Mouse (Mus musculus): ENCODE results near the gene Hoxb7. TPM values are rescaled to one million over a fixed set of nuclear protein-coding genes. Genes with fewer than 3 reads are reported as not detected.
A peak's percentile ranks its signal among the peaks of the same experiment; 100 is the strongest.

The Hoxb7 gene
- total RNA-seq, 1 experiment = 0.98 TPM

DNA sequence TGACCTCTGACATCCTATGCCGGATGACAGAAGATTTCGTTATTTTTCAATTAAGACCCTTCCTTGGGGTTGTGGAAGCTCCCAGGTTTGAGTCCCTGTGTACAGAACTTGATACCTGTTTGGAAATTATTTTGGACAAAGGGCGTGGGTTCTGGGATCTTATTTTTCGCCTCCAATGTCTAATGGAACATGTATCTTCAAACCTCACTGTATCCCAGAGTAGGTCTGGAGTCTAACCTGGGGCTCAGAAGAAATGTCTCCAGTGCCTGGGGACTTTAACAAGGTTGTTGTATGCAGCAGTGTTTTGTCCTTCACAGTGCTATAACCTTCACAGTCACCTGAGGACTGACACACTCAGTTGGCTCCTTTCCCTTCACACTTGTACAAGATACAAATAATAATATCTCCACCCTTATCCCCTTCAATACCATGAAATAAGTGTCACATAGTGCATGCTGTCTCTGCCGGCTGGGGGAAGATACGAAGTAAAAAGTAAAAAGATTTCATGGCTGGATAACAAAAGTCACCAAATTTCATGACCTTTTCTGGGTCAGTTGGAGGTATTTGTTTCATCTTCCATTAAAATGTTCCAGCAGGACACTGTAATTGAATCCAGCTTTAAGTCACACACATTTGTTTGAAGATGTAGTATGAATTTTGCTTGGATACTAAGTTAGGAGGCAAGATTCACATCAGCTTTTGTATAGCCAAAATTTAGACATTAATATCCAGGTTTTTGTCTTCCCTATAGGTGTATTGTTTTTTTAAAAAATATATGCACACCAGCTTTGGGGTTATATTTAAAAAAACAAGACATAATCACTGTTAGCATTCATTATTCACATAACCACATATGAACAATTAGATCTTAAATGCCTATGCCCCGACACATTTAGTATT is 19.2 kb upstream of the Hoxb7 start:
- no peaks in the 10 kb centered on the region for H3K9me3 ChIP-seq (ENCODE audit: control insufficient read depth, insufficient read depth, low read depth, low read length)
- no peak overlapping the region for H3K9ac ChIP-seq (ENCODE audit: insufficient read depth, low read depth, low read length, poor library complexity, severe bottlenecking)
- H3K4me1 ChIP-seq (ENCODE audit: control insufficient read depth in 2 of 2, insufficient read depth in 2 of 2, low read length in 2 of 2, poor library complexity in 1 of 2) = peaks cover 0 to 9% of the 10 kb centered on the region in 2 experiments; a peak in 2 of 4 replicates
- no peak overlapping the region for H3K4me3 ChIP-seq (ENCODE audit: insufficient read depth in 1 of 2, low read depth in 1 of 2, low read length in 2 of 2, poor library complexity in 1 of 2, severe bottlenecking in 1 of 2)
- in situ Hi-C loops (cut with MboI; ENCODE audit: low sequenced_read_pairs in 2 of 2, unreplicated experiment in 2 of 2) = no loop called here
- no peak overlapping the region for H3K27ac ChIP-seq (ENCODE audit: insufficient read depth, low read depth, low read length, poor library complexity, severe bottlenecking)
- TF ChIP-seq MAFK (IDR thresholded peaks at IDR 0.05; ENCODE audit: insufficient read depth, low read depth, low read length) (no peak), ZNF384 (IDR thresholded peaks at IDR 0.05; ENCODE audit: low read depth, low read length) (no peak), HCFC1 (IDR thresholded peaks at IDR 0.05; ENCODE audit: borderline replicate concordance, insufficient read depth, low read length) (no peak), CHD2 (IDR thresholded peaks at IDR 0.05; ENCODE audit: low read depth, low read length) (no peak), ZC3H11A (IDR thresholded peaks at IDR 0.05; ENCODE audit: borderline replicate concordance, low read depth, low read length) (no peak)
- H3K36me3 ChIP-seq (ENCODE audit: control insufficient read depth, insufficient read depth, low read length, poor library complexity, severe bottlenecking) = peaks cover 3% of the 10 kb centered on the region
- no peak for DNase-seq (ENCODE audit: low read depth, low spot score)

DNA sequence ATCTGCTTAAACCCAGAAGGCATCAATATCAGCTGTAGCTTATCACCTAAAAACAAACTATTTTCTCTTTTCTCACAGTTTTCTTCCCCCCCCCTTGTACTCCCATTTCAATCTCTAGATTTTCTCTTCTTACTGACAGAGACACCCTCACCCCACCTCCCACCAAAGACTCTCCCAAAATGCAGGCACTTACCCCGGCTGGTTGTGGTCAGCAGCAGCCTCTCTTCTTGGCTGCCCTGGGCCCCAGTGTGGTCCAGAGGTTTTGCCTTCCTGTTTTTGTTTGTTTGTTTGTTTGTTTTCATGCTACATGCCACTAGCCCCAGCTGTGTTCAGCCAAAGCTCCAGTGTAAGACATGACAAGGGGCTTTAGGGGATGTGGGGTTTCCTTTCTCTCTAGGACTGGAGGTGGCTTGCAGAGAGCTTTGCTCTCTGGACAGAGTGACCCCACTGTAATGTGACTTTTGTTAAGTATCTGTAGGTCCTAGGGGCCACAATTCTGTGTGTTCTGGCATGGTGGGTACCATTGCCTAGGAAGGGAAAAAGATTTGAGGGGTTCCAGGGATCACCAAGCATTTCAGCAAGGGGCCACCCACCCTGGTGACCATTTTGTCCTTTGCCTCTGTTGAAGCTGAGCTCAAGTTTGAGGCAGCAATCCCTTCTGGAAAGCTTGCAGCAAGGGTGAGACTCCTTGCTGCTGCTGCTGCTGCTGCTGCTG is 18.2 kb upstream of the Hoxb7 start:
- no peak overlapping the region for H3K9ac ChIP-seq (ENCODE audit: insufficient read depth, low read depth, low read length, poor library complexity, severe bottlenecking)
- H3K4me1 ChIP-seq (ENCODE audit: control insufficient read depth in 2 of 2, insufficient read depth in 2 of 2, low read length in 2 of 2, poor library complexity in 1 of 2) = peaks cover 0 to 9% of the 10 kb centered on the region in 2 experiments; a peak in 2 of 4 replicates
- DNase-seq (ENCODE audit: low read depth, low spot score) = no peak
- H3K36me3 ChIP-seq (ENCODE audit: control insufficient read depth, insufficient read depth, low read length, poor library complexity, severe bottlenecking) = no peaks in the 10 kb centered on the region; the same call in none of the 2 replicates
- no peak overlapping the region for H3K27ac ChIP-seq (ENCODE audit: insufficient read depth, low read depth, low read length, poor library complexity, severe bottlenecking)
- H3K4me3 ChIP-seq (ENCODE audit: insufficient read depth in 1 of 2, low read depth in 1 of 2, low read length in 2 of 2, poor library complexity in 1 of 2, severe bottlenecking in 1 of 2) = no peak overlapping the region
- in situ Hi-C loops (cut with MboI; ENCODE audit: low sequenced_read_pairs in 2 of 2, unreplicated experiment in 2 of 2) = no loop called here
- no peaks in the 10 kb centered on the region for H3K9me3 ChIP-seq (ENCODE audit: control insufficient read depth, insufficient read depth, low read depth, low read length)
- TF ChIP-seq ZNF384 (IDR thresholded peaks at IDR 0.05; ENCODE audit: low read depth, low read length) (no peak), ZC3H11A (IDR thresholded peaks at IDR 0.05; ENCODE audit: borderline replicate concordance, low read depth, low read length) (no peak), HCFC1 (IDR thresholded peaks at IDR 0.05; ENCODE audit: borderline replicate concordance, insufficient read depth, low read length) (no peak), MAFK (IDR thresholded peaks at IDR 0.05; ENCODE audit: insufficient read depth, low read depth, low read length) (no peak), CHD2 (IDR thresholded peaks at IDR 0.05; ENCODE audit: low read depth, low read length) (no peak)

DNA sequence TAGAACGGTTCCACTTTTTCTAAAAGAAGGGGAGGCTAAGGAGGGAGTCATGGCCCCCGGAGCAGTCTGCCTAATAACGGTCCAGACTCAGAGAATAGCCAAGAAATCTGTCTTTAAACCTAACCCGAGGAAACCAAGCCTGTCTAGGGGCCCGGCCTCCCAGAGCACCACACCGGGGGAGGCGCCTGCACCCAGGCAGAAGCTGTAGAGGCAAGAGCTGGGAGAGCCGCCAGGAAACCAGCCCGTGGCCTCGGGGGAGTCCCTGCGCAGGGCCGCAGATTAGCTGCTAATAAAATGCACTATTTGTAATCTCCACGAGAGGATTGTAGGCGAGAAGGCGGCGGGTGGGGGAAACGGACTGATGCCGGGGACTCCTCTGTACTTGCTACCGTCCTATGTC is 16.6 kb upstream of the Hoxb7 start:
- Histone ChIP-seq H3K27ac (ENCODE audit: insufficient read depth, low read depth, low read length, poor library complexity, severe bottlenecking) (no peak overlapping the region), H3K4me1 (ENCODE audit: control insufficient read depth in 2 of 2, insufficient read depth in 2 of 2, low read length in 2 of 2, poor library complexity in 1 of 2) (peaks cover 0 to 8% of the 10 kb centered on the region in 2 experiments; a peak in 2 of 4 replicates), H3K9ac (ENCODE audit: insufficient read depth, low read depth, low read length, poor library complexity, severe bottlenecking) (no peak overlapping the region; the same call in 1 of the 2 replicates), H3K4me3 (ENCODE audit: insufficient read depth in 1 of 2, low read depth in 1 of 2, low read length in 2 of 2, poor library complexity in 1 of 2, severe bottlenecking in 1 of 2) (peak overlapping the region in 1 of 2 experiments; percentile 34; a peak in 2 of 4 replicates), H3K9me3 (ENCODE audit: control insufficient read depth, insufficient read depth, low read depth, low read length) (no peaks in the 10 kb centered on the region), H3K36me3 (ENCODE audit: control insufficient read depth, insufficient read depth, low read length, poor library complexity, severe bottlenecking) (no peaks in the 10 kb centered on the region; the same call in 1 of the 2 replicates)
- TF ChIP-seq ZC3H11A (IDR thresholded peaks at IDR 0.05; ENCODE audit: borderline replicate concordance, low read depth, low read length) (no peak), ZNF384 (IDR thresholded peaks at IDR 0.05; ENCODE audit: low read depth, low read length) (no peak), CHD2 (IDR thresholded peaks at IDR 0.05; ENCODE audit: low read depth, low read length) (no peak), HCFC1 (IDR thresholded peaks at IDR 0.05; ENCODE audit: borderline replicate concordance, insufficient read depth, low read length) (no peak), MAFK (IDR thresholded peaks at IDR 0.05; ENCODE audit: insufficient read depth, low read depth, low read length) (no peak)
- DNase-seq (ENCODE audit: low read depth, low spot score) = no peak
- in situ Hi-C loops (cut with MboI; ENCODE audit: low sequenced_read_pairs in 2 of 2, unreplicated experiment in 2 of 2) = no loop called here

DNA sequence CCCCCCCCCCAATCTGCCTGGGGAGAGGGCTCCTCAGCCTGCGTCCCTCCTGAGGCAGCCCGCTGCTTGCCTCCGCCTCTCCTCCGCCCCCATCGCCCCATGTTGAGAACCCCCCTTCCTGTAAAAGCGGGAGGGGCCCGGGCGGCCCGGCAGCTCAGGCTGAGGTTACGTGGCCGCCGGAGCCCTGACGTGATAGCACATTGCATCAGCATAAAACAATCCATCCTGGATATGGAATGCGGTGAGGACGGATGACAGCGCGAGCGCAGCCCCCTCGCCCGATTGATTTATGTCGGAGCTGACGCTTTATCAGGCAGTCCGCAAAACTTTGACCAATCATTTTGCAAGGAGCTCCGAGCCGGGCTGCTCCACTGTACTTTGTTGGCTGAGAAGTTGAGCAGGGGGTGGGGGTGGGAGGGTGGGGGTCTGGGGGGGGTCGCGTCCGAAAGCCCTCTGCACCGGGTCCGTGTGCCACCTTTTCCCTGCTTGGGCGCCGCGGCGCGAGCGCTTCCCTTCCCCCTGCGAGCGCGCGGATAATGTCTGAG is 15.4 kb upstream of the Hoxb7 start, which contains the start of gene Hoxb9:
Gene Hoxb9, plus strand, starts transcription at position 462 of the 545 bp plus-strand sequence.
- H3K27ac ChIP-seq (ENCODE audit: insufficient read depth, low read depth, low read length, poor library complexity, severe bottlenecking) = no peak within 1 kb of the TSS
- peaks cover 0 to 8% of the 10 kb centered on the region in 2 experiments; a peak in 2 of 4 replicates for H3K4me1 ChIP-seq (ENCODE audit: control insufficient read depth in 2 of 2, insufficient read depth in 2 of 2, low read length in 2 of 2, poor library complexity in 1 of 2)
- TF ChIP-seq HCFC1 (IDR thresholded peaks at IDR 0.05; ENCODE audit: borderline replicate concordance, insufficient read depth, low read length) = no peak
- TF ChIP-seq ZC3H11A (IDR thresholded peaks at IDR 0.05; ENCODE audit: borderline replicate concordance, low read depth, low read length) = no peak
- TF ChIP-seq CHD2 (IDR thresholded peaks at IDR 0.05; ENCODE audit: low read depth, low read length) = no peak
- no peak for TF ChIP-seq ZNF384 (IDR thresholded peaks at IDR 0.05; ENCODE audit: low read depth, low read length)
- TF ChIP-seq MAFK (IDR thresholded peaks at IDR 0.05; ENCODE audit: insufficient read depth, low read depth, low read length) = no peak
- H3K9me3 ChIP-seq (ENCODE audit: control insufficient read depth, insufficient read depth, low read depth, low read length) = no peaks in the 10 kb centered on the region
- DNase-seq (ENCODE audit: low read depth, low spot score) = no peak
- H3K36me3 ChIP-seq (ENCODE audit: control insufficient read depth, insufficient read depth, low read length, poor library complexity, severe bottlenecking) = no peaks in the 10 kb centered on the region
- peak within 1 kb of the TSS; percentile 55; the same call in 1 of the 2 replicates for H3K9ac ChIP-seq (ENCODE audit: insufficient read depth, low read depth, low read length, poor library complexity, severe bottlenecking)
- in situ Hi-C loops (cut with MboI; ENCODE audit: low sequenced_read_pairs in 2 of 2, unreplicated experiment in 2 of 2) = no loop called here
- H3K4me3 ChIP-seq (ENCODE audit: insufficient read depth in 1 of 2, low read depth in 1 of 2, low read length in 2 of 2, poor library complexity in 1 of 2, severe bottlenecking in 1 of 2) = peak within 1 kb of the TSS; percentile 48 to 50
